Mouse (Mus musculus) kidney, adult 2 months (tissue): ENCODE results near the gene 1700016H13Rik.

Source experiments
- CTCF ChIP-seq: fragments of 200-500 bp; conservative IDR thresholded peaks from 2 replicates; pipeline ENCODE4 v1.5.1; 2011; ENCODE audit warnings: low read depth, mild to moderate bottlenecking, control low read depth, low read length, moderate library complexity, mixed read lengths; ENCODE audit not compliant: insufficient read depth, insufficient read length
- POLR2A ChIP-seq: fragments of 200-500 bp; IDR thresholded peaks from one replicate; pipeline ENCODE4 v1.6.1; 2011; ENCODE audit warnings: low read depth, low read length, control low read depth

- TF ChIP-seq POLR2A (no peak), CTCF (no peak)
Observed at GRCm38 (mm10) chr5:103620301-103620973, 35.4 kb downstream of the 1700016H13Rik start.
